ENCODE assay signal across 8 mouse cellular contexts in the genomic region with DNA sequence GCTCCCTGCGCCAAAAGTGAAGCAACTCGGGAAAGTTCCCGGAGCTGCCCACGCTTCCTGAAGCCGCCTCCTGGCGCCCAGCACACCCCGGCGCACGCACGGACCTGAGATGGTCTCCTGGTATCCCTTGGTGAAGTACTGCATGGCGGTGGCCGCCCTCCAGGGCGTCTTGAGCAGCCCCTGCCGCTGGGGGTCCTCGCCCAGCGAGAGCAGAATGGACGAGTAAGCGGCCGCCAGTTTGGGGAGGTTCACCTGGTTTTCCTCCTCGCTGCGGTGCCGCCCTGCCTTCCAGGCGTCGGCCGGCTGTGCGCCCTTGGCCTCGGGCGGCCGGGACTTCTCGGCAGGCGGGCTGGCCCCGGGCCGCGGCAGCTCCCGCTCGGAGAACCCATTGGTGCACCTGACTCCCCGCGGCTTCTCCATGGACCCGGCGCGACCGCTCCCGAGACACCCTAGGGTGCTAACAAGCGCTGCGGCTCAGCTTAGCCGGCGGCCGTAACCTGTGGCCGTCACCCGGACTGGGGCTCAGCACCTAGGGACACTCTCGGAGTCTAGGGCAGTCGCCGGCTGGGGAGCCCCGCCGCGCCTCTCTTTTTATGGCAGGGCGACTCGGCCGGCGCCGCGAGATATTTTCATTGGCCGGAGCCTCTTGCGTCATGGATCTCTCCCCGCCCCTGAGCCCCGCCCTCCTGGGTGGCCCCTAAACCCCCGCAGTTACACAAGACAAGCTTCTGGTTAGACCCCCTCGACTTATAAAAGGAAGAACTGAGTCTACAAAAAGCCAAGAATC. TPM values are rescaled to one million over a fixed set of nuclear protein-coding genes. Genes with fewer than 3 reads are reported as not detected.
DNase-seq lines count a peak whose midpoint lies in the region; ATAC-seq lines count a peak whose summit lies in the region.

TSS of gene Gch1 (minus strand) at position 566 of the 787 bp plus-strand sequence.

- DNase-seq in embryo, embryonic 10 days (ENCODE audit: low spot score): peak; percentile 53
- DNase-seq in gastrocnemius, postnatal 14 days: peak; percentile 75
- DNase-seq in left cerebral cortex, postnatal 14 days (ENCODE audit: low spot score in 2 of 2): peak; percentile 33 to 71
- DNase-seq in right cerebral cortex, postnatal 25 days: peak; percentile 73
- DNase-seq in urinary bladder, postnatal 36 days (ENCODE audit: low spot score in 2 of 2): peak; percentile 72 to 79

- no peaks in the 10 kb centered on the region for H3K27me3 ChIP-seq in intestine, embryonic 15.5 days (replicated peaks)

- H3K36me3 ChIP-seq in intestine, embryonic 15.5 days: no peaks in the 10 kb centered on the region

- peak within 1 kb of the TSS; percentile 56 for H3K9ac ChIP-seq in intestine, embryonic 15.5 days

- H3K4me1 ChIP-seq in intestine, embryonic 15.5 days (replicated peaks): peaks cover 9% of the 10 kb centered on the region; the same call in 1 of the 2 replicates

- peak within 1 kb of the TSS; percentile 97 for H3K4me2 ChIP-seq in intestine, embryonic 15.5 days (replicated peaks)

- 0 out of 2 replicates have a peak within 1 kb of the TSS, but pooled peaks have one; percentile 54 for H3K27ac ChIP-seq in intestine, embryonic 15.5 days

- ATAC-seq in activated CD4-positive, CD25-positive, alpha-beta regulatory T cell, adult 4 months: peak; percentile 54
- peak; percentile 92 for ATAC-seq in intestine, embryonic 15.5 days
- ATAC-seq in megakaryocyte-erythroid progenitor cell, adult 5-6 weeks (replicated peaks; ENCODE audit: low FRiP score, low TSS enrichment, poor library complexity, severe bottlenecking): peak; percentile 81

- H3K9me3 ChIP-seq in intestine, embryonic 15.5 days: no peaks in the 10 kb centered on the region

- H3K4me3 ChIP-seq in intestine, embryonic 15.5 days (replicated peaks): peak within 1 kb of the TSS; percentile 67

- WGBS in intestine, embryonic 15.5 days: under 1% methylated on average over 68 of the region's 68 CpGs

- intact Hi-C loops in gastrocnemius, postnatal 14 days (cut with DNase I; ENCODE audit: low total_unique reads): no loop called here
- intact Hi-C loops in left cerebral cortex, postnatal 14 days (cut with DNase I): loop anchor here (10.0 kb wide), 1 partner anchor 304 kb away; the partner anchor contains the start of gene Samd4

RNA-seq across cellular contexts. Expression of gene Gch1, which starts in this region (rescaled TPM):
- 1 to 10 TPM; 2.1 to 2.4 TPM for polyA plus RNA-seq in activated CD4-positive, CD25-positive, alpha-beta regulatory T cell, adult 4 months (2017; shearing (Covaris generic))
- 1 to 10 TPM; 1.7 to 1.8 TPM for total RNA-seq in gastrocnemius, postnatal 14 days (2021)
- 10.4 and 11.1 TPM in 2 replicates for polyA plus RNA-seq in intestine, embryonic 15.5 days (2015; fragmentation: Nextera tagmentation; extraction: Ambion mirVana)
- total RNA-seq in left cerebral cortex, postnatal 14 days (2021): 1 to 10 TPM; 1.3 to 1.4 TPM
- 1.9 and 4.1 TPM in 2 replicates for total RNA-seq in megakaryocyte-erythroid progenitor cell, adult 5-6 weeks (2014; fragmentation: Nextera tagmentation)
- total RNA-seq in megakaryocyte-erythroid progenitor cell, adult 5-6 weeks (2017): 2.6 and 3.5 TPM in 2 replicates

Comparison
In these comparisons a context has a peak if more than half of its experiments do, and no peak if none do; other contexts are left out.
1. Peak in every context shown above with its lines: DNase-seq, ATAC-seq, H3K4me3 ChIP-seq and H3K27ac ChIP-seq.